Mouse (Mus musculus) T-cell, adult 2 months (primary cell): ENCODE measurements around the gene Tmem130.
"Not testable (repeated sequence)": the region's sequence is repeated elsewhere in the genome, so short reads cannot be mapped to it uniquely, and the experiment has no call there.

ENCODE experiments used
- DNase-seq: peaks from one replicate; pipeline ENCODE4 v3.0.0; 2022; ENCODE audit warnings: low spot score

The Tmem130 gene

DNA sequence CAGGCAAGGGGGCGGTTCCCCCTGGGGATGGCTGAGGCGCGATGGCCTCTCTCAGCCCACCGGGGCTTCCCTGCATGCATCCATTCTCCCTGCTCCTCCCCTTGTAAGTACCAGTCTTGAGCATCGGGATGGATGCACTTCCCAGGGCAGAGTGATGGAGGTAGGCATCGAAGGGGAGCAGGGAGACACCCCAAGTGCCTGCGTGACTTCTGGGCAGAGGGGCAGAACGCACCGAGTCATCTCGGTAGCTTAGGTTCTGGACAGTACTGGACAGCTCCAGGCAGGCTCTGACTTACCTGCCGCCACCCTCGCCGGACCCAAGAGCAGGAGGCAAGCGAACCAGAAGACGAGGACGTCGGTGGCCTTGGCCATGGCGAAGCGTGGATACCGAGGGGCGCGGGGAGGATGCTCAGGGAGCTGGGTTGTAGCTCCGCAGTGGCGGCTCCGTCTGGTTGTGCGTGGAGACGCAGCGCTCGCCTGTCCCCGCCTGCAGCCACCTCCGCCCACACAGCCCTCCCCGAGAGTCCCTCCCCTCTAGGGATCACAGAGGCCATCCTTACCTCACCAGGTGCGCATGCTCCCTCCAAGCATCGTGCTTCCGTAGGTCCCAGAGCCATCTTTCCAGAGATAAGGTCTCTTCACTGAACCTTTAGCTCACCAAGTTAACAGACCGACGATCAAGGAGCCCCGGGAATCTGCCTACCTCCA lies at the start of gene Tmem130:
Tmem130 (minus strand) TSS at position 658 of the 708 bp plus-strand sequence.
- peak; percentile 11 for DNase-seq

DNA sequence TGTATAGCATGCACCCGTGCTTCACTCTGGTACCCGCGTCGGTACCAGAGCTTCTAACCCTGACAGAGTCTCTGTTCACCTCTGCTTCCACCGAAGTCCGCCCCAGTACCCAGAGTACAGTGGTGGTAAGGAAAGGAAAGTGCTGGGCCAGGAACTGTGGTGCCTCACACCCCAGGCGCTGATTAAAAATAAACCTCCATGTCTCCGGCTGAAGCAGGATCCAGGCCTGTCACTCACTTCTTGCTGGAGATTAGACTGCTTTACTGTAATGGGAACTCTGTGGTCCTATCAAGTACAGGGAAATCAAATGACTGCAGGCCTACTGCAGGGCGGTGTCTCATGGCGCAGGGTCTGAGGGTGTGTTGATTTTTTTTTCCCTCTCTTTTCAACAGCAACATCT lies 45.3 kb upstream of the Tmem130 start:
- DNase-seq, result no peak

DNA sequence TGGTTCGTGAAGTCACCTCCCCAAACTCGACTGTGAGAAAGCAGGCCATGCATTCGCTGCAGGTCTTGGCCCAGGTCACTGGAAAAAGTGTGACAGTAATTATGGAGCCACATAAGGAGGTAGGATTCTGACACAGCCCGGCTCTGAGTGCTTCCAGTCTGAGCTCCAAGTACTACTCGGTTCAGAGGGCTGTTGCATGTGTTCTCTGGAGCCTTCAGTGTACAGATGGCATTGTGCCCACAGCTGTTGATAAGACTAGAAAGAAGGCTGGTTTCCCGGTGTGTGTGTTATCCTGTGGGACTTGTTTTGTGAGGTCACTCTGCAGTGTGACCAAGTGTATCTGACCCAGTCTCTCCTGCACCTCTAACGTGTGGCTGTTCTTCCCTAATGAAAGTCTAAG lies 42.6 kb upstream of the Tmem130 start:
- DNase-seq, result no peak

DNA sequence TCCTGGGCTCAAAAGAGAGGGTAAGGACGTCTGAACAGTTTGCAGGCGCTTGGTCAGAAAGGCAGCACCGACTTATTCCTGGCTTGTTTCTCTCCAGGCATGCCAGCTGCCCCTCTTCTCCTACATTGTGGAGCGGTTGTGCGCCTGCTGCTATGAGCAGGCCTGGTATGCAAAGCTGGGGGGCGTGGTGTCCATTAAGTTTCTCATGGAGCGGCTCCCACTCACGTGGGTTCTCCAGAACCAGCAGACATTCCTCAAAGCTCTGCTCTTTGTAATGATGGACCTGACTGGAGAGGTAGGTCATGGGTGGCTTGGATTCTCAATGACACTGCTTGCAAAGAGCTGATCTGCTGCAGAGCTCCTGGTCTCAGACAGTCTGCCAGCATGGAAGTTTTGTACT lies 41.4 kb upstream of the Tmem130 start:
- no peak for DNase-seq

DNA sequence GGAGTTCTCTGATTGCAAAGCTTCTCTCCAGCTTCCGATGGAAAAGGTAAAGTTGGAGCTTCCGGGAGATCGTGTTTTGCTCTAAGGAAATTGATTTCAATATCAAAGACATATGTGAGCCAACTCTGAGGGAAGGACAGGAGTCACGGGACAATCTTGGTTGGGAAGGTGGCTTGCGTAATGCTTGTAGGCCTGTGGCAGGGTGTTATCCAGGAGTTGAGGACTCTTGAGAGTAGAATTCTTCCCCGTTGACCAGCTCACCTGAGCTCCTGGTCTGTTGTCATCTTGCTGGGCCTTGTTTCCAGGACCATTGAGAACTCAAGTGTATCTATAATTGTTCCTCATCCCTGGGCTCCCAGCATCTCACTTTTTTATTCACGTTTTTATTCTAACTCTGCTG lies 35.5 kb upstream of the Tmem130 start:
- no peak for DNase-seq

DNA sequence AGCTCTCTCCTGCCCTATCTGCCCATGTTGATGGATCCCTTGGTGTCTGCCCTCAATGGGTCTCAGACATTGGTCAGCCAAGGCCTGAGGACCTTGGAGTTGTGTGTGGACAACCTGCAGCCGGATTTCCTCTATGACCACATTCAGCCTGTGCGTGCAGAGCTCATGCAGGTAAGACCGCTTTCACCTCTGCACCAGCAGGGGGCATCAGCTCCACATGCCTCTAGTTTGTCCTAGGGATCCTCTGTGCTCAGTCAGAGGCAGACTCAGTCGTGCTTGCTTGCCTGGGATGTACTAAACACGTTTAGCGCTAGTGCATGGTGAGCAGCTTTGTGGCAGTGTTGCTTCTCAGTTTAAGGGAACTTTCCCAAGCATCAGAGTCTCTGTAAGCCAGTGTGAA lies 33.1 kb upstream of the Tmem130 start:
- DNase-seq, result no peak

DNA sequence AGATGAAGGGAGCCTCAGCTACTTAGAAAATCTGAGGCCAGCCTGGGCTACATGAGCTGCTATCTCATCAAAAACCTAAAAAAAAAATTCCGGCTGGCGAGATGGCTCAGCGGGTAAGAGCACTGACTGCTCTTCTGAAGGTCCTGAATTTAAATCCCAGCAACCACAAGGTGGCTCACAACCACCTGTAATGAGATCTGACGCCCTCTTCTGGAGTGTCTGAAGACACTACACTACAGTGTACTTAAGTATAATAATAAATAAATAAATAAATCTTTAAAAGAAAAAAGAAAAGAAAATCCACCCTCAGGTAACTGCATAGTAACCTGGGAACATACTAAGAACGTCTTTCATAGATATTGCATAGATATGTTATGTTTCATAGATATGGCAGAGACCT lies 31.8 kb upstream of the Tmem130 start:
- DNase-seq, result no peak

DNA sequence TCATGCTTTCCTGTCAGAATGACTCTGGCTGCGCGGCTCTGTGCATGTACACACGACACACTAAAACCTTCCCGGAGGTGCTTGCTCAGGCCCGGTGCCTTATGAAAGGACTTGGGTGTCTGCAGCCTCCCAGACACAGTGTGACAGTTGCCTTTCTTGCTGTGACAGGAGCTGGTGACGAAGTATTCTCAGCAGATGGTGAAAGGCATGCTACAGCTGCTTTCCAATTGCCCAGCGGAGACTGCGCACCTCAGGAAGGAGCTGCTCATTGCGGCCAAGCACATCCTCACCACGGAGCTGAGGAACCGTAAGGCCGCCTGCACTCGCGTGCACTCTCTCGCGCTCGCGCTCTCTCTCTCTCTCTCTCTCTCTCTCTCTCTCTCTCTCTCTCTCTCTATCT lies 24.8 kb upstream of the Tmem130 start:
- no peak for DNase-seq

DNA sequence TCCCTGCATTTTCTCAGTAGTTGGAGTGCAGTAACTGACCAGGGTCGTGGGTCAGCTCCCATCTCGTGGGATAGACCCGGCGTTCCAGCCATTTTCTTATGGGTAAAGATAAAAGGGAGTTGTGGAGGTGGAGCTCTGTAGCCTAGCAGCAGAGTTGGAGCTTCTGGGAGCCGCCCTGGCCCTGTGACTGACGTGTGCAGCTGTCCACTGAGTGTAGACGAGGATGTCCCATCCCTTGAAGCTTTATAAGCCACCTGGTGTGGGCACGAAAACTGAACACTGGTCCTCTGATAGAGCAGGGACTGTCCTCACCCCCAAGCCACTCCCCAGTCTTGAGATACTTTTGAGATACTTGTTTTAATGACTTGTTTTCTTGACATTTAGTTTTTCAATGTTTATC lies 19.0 kb upstream of the Tmem130 start:
- no peak for DNase-seq

DNA sequence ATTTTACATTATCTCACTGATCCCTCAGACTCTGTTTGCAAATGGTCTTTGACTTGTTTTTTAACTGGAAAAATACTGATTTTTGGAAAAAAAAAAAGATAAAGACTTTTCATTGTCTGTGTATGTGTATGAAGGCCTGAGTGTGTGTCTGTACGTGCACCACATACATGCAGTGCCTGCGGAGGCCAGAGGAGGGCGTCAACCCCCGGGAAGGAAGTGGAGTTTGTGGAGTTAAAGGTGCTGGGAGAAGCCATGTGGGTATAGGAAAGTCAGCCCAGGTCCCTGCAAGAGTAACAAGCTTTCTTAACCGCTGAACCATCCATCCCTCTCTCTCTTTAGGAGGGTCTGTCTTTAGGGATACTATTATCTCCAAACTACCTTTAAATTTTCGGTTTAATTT lies 11.6 kb upstream of the Tmem130 start:
- DNase-seq, result no peak

DNA sequence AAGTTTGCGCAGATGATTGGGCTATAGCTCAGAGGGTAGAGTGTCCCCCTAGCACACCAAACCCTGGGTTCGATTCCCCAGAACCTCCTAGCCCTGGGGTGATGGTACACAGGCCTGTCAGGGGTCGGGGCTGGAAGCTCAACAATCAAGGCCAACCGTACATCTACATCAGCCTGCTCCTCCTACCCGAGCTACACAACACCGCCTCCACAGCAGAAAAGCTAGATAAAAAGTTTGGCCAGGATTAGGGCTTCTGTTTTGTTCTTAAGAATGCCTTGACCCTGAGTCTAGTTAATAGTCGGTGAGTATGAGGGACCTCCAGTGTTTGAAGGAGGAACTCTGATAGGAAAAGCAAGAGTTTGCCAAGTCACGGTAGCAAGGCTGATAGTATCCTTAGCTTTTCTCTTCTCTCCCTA lies 7.5 kb upstream of the Tmem130 start:
- no peak for DNase-seq

DNA sequence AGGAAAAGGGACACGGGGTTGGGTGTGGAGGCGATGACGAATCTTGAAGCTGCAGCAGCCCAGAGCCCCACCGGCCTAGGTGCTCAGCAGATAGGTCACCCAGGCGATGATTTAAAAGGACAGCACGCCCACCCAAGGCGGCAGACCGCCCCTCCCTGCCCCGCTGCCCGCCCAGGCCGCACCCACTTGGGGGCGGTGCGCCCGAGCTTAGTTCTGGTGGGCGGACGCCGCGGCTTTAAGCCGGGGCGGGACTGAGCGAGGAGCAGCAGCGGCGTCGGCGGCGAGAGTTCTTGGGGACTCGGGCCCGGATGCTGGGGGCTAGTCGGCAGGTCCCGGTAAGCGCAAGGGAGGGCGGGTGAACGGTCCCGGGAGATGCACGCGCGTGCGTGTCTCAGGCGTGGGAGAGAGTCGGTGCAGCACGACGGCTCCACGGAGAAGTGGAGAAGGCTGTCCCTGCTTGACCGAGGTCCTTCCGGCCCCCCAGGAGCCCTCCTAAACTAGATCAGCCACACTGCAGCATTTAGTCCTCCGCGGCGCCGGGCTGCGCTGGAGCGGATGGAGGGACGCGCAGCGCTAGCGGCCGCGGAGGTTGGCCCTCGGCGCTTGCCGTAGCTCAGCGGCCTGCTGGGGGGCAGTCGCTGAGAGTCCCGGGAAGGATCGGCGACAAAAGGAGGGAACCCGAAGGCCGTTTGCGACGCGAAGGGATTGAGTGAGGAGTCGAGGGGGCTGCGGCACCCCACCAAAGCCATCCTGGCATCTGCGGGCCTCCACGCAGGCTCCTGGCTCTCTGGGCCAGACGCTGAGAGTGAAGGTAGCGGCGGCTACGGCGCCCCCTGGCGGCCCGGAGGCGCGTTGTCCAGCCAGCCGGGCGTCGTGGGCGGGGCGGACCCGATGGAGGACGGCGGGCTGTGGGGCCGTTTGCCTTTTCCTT lies 6.6 kb upstream of the Tmem130 start:
- DNase-seq, result peak; percentile 92

DNA sequence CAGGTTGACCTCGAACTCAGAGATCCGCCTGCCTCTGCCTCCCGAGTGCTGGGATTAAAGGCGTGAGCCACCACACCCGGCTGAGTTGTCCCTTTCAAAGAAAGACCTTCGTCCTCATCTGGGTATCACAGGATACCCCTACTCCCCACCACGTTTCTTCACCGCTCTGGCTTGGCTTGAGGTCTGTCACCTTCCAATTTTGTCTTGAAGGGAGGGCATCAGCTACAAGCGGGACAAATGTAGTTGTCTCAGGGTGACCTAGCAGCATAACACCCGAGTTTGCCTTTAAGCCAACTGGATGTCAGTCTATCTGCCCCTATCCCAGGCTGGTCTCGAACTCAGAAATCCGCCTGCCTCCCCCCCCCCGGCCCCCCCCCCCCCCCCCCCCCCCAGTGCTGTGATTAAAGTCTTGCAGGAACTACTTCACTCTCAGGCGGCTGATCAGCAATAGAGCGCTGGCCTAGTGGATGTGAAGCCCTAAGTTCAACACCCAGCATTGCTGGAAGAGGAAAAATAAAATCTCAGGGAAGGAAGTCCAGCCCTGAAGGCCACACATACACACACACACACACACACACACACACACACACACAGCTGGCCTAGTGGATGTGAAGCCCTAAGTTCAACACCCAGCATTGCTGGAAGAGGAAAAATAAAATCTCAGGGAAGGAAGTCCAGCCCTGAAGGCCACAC lies 5.6 kb upstream of the Tmem130 start, which contains the start of gene Trrap:
Trrap (plus strand) TSS at position 627 of the 693 bp plus-strand sequence.
- DNase-seq, result not testable (repeated sequence)

DNA sequence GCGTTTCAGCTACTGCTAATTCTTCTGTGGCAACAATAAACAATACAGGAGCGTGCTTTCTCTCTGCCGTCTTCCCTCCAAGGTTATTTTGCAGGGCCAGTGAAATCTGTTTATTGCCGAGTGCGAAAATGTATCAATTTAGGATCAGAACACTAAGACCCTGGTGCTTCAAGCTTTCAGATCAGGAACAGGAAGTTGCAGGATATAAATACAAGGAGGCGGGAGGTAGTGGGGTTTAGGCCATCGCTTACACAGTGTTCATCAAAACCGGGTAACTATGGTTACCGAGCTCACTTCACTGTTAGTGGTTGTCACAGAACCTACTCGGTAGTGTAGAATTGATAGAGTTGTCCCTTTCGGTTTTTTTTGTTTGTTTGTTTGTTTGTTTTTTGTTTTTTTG lies 5.0 kb upstream of the Tmem130 start:
- DNase-seq, result no peak

DNA sequence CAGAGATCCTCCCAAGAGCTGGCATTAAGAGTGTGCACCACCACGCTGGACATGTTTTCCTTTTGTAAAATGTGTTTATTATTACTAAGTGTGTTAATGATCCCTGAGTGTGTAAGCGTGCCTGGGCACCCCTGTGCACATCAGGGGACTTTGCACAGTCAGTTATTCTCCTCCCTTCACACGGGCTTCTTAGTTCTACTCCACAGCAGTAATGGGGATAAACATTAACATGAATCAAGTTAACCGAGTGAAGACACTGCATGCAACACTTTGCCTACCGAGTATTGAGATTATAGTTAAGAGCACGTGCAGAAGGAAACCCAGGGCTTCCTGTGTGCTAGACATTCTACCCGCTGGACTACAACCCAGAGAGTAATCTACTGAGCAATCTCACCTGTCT lies 4.4 kb upstream of the Tmem130 start:
- DNase-seq, result no peak

DNA sequence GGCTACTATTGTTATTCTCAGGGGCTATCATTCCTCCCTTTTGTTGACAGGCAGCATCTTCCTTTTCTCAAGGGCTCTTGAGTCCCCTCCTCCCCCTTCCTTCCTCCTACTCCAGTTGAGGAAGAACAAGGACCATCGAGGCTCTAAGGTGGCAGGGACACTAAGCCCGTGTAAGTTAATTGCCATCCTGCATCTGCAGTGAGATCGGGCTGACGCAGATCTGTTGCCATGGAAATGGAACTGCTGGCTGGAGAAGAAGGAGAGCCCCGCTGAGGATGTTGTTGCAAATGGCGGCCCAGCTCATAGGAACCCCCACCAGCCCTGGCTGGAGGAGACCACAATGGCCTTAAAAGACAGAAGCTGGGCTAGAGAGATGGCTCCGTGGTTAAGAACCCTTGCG lies 3.2 kb downstream of the Tmem130 start:
- no peak for DNase-seq

DNA sequence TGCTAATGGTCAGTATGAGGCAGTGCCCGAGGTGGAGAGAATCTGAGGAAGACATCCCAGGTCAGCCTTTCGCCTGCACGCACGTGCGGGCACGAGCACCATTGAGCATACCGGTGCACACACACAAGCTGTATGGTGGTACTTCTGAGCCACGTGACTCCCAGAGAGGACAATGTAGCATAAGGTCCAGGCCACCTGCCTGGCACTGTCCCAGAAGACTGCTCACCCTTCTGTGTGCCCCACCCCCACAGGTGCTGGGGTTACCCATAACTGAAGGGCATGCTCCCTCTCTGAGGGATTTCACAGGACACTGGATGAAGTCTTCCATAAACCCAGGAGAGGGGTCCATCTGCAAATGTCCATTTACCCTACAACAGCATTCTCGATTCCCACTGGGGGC lies 4.2 kb downstream of the Tmem130 start:
- DNase-seq, result no peak

DNA sequence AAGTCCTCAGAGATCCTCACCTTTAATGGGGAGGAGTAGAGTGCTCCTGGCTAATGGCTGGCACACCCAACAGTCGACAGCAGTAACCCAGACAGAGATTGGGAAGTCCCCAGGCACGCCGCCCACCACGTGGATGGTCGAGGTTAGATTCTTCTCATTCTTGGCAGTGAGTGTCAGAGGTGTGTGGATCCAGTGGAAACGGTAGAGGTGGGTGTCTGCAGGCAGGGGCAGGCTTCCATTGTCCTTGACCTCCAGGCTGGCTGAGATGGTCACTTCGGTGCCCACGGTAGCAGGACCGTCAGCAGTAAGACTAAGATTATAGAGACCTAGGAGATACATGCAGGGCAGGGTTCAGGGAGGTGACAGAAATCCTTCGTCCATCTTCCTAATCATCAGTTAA lies 6.4 kb downstream of the Tmem130 start:
- no peak for DNase-seq

DNA sequence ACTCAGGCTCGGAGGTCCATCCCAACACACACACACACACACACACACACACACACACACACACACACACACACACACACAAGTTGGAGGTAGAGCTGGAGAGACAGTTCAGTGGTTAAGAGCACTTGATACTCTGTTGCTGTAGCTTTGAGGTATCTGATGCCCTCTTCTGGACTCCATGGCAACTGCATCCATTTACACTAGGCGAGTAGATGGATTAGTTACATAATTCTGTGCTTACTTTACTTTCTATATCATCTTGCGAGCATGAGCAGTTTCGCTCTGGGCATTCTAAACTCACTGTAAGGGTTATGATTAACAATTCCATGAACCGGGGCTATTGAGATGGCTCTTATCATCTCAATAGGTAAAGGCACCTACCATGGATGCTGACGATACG lies 8.6 kb downstream of the Tmem130 start:
- peak; percentile 58 for DNase-seq

DNA sequence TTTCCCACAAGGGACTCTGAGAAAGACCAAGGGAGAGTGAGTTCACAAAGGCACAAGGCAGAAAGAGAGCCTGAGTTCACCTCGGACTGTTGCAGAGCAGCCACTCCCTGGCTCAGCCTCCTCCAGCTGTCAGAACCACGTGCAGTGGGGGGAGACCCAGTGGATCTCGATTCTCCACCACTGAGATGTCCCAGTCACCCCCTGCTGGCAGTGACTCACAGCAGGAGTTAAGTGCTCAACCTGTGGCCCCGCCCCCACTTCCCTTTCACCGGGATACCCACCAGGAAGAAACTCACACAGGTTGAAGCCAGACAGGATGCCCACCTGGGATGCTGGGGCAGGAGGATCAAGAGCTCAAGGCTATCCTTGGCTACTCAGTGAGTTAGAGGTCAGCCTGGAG lies 9.2 kb downstream of the Tmem130 start:
- DNase-seq, result peak; percentile 41

DNA sequence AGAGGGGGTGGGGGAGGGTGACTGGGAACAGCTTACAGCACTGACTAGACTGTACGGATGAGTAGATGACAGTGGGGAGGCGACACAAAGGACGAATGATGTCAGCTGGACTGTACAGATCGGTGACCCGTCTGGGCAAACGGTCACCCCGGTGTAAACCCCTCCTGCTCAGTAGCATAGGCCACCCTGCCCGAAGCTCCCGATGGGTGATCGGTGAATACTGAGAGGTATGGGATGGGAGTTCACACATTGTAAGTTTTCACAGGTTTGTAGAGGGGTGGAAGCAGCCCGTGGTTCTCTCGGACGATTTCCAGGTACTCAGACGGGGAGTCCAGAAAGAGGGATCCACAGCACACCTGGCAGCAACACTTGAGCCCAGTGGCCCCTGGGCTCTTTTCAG lies 24.5 kb downstream of the Tmem130 start:
- no peak for DNase-seq

DNA sequence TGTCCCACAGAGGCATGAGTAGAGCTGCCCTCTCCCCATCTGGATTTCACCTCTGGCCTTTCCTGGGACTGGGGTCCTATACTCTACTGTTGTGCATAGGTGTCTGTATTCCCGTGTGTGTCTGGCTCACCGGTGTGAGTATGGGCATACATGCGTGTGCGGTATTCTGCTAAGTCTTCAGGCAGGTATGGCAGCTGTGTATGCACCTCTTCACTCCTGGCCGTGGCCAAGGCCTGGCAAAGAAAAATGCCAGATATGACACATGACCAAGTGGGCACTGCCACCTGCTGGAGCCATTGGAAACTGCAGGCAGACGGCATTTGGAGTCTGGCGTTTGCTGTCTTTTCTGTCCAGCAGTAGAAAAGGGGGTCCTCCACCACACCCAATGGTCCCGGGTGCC lies 26.7 kb downstream of the Tmem130 start:
- peak; percentile 31 for DNase-seq

DNA sequence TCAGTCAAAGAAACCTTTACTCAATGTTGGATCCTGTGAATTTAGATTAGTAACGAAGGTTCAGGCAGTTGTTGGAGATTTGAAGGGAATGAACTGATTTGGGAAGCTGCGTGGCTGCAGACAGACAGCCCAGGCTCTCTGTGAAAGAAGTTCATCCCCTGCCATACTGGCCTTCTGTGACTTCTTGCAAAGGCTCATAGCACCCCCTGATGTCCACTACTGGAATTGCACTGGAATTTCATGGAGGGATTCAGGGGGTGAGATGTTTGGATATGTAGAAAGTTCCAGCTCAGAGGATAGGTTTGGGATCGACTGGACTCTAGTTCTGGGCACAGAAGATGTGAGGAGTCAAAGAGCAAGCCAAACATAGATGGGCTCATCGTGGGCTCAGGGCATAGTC lies 27.7 kb downstream of the Tmem130 start:
- DNase-seq, result peak; percentile 4
